Mouse (Mus musculus) mouse embryonic stem cell (cell line): Measurements from ENCODE around the gene Btc.

Source experiments
- in situ Hi-C, 2 experiments: fragments of 300-500 bp; cut with MboI; formaldehyde crosslinking; loops; 1 replicate in 1 of 2; 3 replicates in 1 of 2; pipeline ENCODE4 v1.14.3; 2019 to 2020; ENCODE audit warnings: low sequenced_read_pairs in 2 of 2, low pct_unique_long_range_greater_than_20kb in 1 of 2, mixed read lengths in 1 of 2; ENCODE audit not compliant: unreplicated experiment in 1 of 2

Btc gene

GRCm38 (mm10) chr5:91402339-91403211, at the start of gene Btc:
Gene Btc, minus strand, starts transcription at chr5:91402994.
- in situ Hi-C loops = no loop called here

GRCm38 (mm10) chr5:91444981-91445517, 42.3 kb upstream of the Btc start:
- in situ Hi-C loops = no loop called here

- in situ Hi-C loops = no loop called here
These were observed 33.8 kb upstream of the Btc start for GRCm38 (mm10) chr5:91436563-91436962.

GRCm38 (mm10) chr5:91434723-91435658, 32.2 kb upstream of the Btc start:
- in situ Hi-C loops = no loop called here

- in situ Hi-C loops = no loop called here
These were observed 25.8 kb upstream of the Btc start for GRCm38 (mm10) chr5:91428547-91428946.

GRCm38 (mm10) chr5:91413814-91414213, 11.0 kb upstream of the Btc start:
- in situ Hi-C loops = no loop called here

GRCm38 (mm10) chr5:91404263-91404662, 1.5 kb upstream of the Btc start:
- in situ Hi-C loops = no loop called here

GRCm38 (mm10) chr5:91403281-91403680, 487 bp upstream of the Btc start:
- in situ Hi-C loops = no loop called here

GRCm38 (mm10) chr5:91400493-91401096, 2.2 kb downstream of the Btc start:
- in situ Hi-C loops = no loop called here

- in situ Hi-C loops = no loop called here
These were observed 27.3 kb downstream of the Btc start for GRCm38 (mm10) chr5:91375467-91375866.

- in situ Hi-C loops = no loop called here
These were observed 34.7 kb downstream of the Btc start for GRCm38 (mm10) chr5:91368061-91368565.

GRCm38 (mm10) chr5:91366925-91367324, 35.9 kb downstream of the Btc start:
- in situ Hi-C loops = no loop called here

GRCm38 (mm10) chr5:91363274-91363991, 39.4 kb downstream of the Btc start:
- in situ Hi-C loops = no loop called here

- in situ Hi-C loops = no loop called here
These were observed 50.1 kb downstream of the Btc start for GRCm38 (mm10) chr5:91352645-91353044.

- in situ Hi-C loops = no loop called here
These were observed 57.1 kb downstream of the Btc start for GRCm38 (mm10) chr5:91345681-91346080.

- in situ Hi-C loops = no loop called here
These were observed 57.7 kb downstream of the Btc start for GRCm38 (mm10) chr5:91345064-91345463.

- in situ Hi-C loops = no loop called here
These were observed 60.6 kb downstream of the Btc start for GRCm38 (mm10) chr5:91341981-91342760.
